Mouse (Mus musculus): Measurements from ENCODE around the gene Cript. TPM values are rescaled to one million over a fixed set of nuclear protein-coding genes. Genes with fewer than 3 reads are reported as not detected.

The Cript gene
- 10 to 100 TPM; 62.1 to 64.1 TPM for total RNA-seq (2021)
- long read RNA-seq, experiment 1, transcript Cript-201 (5 exons, 1,184 nt) = major isoform, 56 of 102 reads
- long read RNA-seq, experiment 1, partial matches to known transcripts = 11 of 102 reads
- long read RNA-seq, experiment 1, other reads (novel, unspliced or antisense) = 35 of 102 reads
- long read RNA-seq, experiment 2, transcript Cript-201 (5 exons, 1,184 nt) = major isoform, 41 of 61 reads
- long read RNA-seq, experiment 2, partial matches to known transcripts = 18 of 61 reads
- long read RNA-seq, experiment 2, other reads (novel, unspliced or antisense) = 1 of 61 reads

DNA sequence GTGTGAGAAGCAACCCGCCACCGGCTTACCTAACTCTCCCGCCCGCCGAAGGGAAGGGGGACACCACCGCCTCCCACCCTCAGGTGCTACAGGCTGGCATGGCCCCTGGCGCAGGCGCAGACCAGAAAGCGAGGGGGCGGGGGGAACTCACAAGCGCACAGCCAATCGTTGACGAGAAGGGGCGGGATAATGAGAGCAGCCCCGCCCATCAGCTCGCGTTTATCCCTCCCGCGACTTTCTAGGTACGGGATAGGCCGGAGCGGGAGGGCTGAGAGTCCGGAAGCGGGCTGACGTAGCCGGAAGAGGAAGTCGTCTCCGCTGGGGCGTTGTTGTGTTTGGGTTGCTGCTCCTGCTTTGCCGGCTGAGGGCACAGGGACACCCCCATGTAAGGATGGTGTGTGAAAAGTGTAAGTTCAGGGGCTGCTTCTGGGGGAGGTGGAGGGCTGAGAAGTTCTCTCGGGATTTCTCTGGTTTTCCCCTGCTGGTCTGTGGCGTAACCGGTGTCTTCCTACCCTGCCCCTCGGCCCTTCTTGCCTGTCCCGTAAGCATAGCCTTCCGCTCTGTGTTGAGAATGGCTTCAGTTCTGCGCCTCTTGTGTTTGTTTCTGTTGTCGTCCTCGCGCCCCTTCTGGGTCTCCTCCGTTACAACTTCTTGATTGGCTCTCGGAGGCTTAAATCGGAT lies at the start of gene Cript, which contains the start of gene Pigf:
Cript (plus strand) TSS at position 282 of the 681 bp plus-strand sequence.
Pigf (minus strand) TSS at position 138 of the 681 bp plus-strand sequence.
- peak within 1 kb of the TSS; percentile 78 for H3K4me3 ChIP-seq
- peak within 1 kb of the TSS; percentile 76 for H3K27ac ChIP-seq
- no peak; the same call in 1 of the 2 replicates for TF ChIP-seq CTCF (IDR thresholded peaks at IDR 0.05)
- peak; percentile 97 for DNase-seq (ENCODE audit: extremely low spot score in 1 of 2, low spot score in 2 of 2)
- intact Hi-C loops (cut with DNase I) = loop anchor here (2.0 kb wide), 1 partner anchor 63 kb away; the partner anchor contains the start of gene Rhoq

DNA sequence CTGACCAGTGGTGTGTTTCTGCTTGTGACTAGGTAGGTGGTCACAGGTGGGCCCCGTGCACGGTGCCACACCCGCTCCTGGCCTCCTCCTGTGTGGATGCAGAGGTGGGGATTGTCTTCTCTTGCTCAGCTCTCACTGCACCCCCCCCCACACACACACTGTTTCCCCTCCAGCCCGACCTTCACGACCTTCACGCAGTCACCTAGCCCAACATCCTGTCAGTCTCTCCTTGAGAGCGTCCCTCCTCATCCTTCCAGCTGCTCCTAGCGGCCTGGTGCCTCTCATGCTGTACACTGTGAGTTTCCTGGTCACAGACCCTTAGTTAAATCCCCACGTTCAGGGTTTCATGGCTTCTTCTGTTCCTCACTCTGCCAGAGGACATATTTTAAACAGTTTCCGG lies 49.0 kb upstream of the Cript start:
- Histone ChIP-seq H3K27ac (no peak overlapping the region), H3K4me3 (no peak overlapping the region)
- no peak for DNase-seq (ENCODE audit: extremely low spot score in 1 of 2, low spot score in 2 of 2)
- no peak for TF ChIP-seq CTCF (IDR thresholded peaks at IDR 0.05)
- intact Hi-C loops (cut with DNase I) = no loop called here

DNA sequence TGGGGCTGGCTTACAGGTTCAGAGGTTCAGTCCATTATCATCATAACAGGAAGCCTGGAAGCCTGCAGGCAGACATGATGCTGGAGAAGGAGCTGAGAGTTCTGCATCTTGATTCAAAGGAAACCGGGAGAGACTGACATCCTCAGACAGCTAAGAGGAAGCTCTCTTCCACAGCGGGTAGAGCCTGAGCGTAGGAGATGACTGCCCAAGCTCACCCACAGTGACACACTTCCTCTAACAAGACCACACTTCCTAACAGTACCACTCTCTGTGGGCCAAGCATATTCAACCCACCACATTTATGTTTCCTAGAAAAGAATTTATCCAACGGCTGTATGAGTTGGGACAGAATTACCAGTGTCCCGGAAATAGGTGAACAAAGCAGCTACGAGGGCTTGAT lies 46.9 kb upstream of the Cript start:
- peak overlapping the region; percentile 44; the same call in 1 of the 2 replicates for H3K27ac ChIP-seq
- intact Hi-C loops (cut with DNase I) = no loop called here
- DNase-seq (ENCODE audit: extremely low spot score in 1 of 2, low spot score in 2 of 2) = no peak
- no peak for TF ChIP-seq CTCF (IDR thresholded peaks at IDR 0.05)
- H3K4me3 ChIP-seq = no peak overlapping the region

DNA sequence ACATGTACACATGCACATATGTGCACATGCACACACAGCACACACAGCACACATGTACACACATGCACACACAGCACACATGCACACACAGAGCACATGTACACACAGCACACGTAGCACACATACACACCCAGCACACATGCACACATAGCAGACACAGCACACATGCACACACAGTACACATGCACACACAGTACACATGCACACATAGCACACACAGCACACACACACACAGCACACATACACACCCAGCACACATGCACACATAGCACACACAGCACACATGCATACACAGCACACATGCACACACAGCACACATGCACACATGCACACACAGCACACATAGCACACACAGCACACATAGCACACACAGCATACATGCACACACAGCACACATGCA lies 44.1 kb upstream of the Cript start:
- no peak for DNase-seq (ENCODE audit: extremely low spot score in 1 of 2, low spot score in 2 of 2)
- intact Hi-C loops (cut with DNase I) = no loop called here
- Histone ChIP-seq H3K27ac (no peak overlapping the region), H3K4me3 (no peak overlapping the region)
- no peak for TF ChIP-seq CTCF (IDR thresholded peaks at IDR 0.05)

DNA sequence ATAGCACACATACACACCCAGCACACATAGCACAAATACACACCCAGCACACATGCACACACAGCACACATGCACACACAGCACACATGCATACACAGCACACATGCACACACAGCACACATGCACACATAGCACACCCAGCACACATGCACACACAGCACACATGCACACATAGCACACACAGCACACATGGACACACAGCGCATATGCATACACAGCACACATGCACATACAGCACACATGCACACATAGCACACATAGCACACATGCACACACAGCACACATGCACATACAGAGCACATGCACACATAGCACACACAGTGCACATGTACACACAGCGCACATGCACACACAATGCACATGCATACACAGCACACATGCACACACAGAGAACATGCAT lies 43.6 kb upstream of the Cript start:
- Histone ChIP-seq H3K4me3 (no peak overlapping the region), H3K27ac (no peak overlapping the region)
- no peak for DNase-seq (ENCODE audit: extremely low spot score in 1 of 2, low spot score in 2 of 2)
- TF ChIP-seq CTCF (IDR thresholded peaks at IDR 0.05) = no peak
- intact Hi-C loops (cut with DNase I) = no loop called here

DNA sequence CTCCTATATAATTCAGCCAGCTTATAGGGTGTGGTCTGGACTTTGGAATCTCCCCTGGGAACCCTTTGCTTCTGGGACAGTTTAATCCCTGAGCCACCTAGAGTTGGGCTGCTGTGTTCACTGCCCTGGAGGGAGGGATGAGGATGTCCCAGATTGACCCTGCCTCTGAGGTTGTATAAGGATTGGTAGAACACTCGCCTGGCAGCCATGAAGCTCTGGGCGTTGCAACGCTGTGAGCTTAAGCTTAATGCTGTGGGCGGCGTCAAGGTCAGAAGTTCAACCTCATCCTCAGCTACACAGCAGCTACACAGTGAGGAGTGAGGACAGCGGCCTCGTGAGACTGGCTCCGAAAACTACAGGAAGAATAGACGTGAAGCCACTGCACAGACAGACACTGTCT lies 42.9 kb upstream of the Cript start:
- H3K4me3 ChIP-seq = no peak overlapping the region
- H3K27ac ChIP-seq = no peak overlapping the region
- DNase-seq (ENCODE audit: extremely low spot score in 1 of 2, low spot score in 2 of 2) = no peak
- intact Hi-C loops (cut with DNase I) = no loop called here
- no peak for TF ChIP-seq CTCF (IDR thresholded peaks at IDR 0.05)

DNA sequence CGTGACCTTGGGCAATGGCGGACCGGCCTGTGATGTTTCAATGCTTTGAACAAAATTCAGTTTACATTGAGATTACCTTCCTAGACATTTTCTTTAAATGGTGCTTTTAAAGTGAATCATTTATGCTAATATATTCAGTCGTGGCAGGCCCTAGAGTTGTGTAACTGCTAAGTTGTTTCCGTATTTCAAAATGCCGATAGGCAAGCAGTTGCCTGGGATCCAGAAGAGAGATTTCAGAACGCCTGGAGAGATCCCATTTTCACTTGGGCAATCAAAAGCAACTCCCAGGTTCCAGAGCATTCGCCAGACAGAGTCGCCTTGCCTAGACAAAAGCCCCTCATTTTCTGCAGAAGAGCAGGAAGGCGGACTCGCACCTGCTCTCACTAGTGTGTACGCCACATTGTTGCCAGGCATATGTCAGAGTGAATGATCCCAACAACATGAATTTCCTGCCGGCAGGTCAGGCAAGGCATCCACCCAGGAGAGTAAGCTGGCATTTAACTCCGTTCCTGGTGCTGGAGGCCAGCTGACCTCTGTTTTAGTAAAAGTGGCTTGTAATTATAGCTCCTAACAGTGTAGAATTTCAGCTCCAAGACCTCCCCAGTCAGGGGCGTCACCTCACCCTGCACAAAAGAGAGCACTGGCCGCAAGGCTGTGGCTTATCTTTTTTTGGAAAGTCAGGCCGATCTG lies 38.8 kb upstream of the Cript start:
- TF ChIP-seq CTCF (IDR thresholded peaks at IDR 0.05) = no peak
- Histone ChIP-seq H3K4me3 (no peak overlapping the region), H3K27ac (no peak overlapping the region)
- intact Hi-C loops (cut with DNase I) = no loop called here
- DNase-seq (ENCODE audit: extremely low spot score in 1 of 2, low spot score in 2 of 2) = no peak

DNA sequence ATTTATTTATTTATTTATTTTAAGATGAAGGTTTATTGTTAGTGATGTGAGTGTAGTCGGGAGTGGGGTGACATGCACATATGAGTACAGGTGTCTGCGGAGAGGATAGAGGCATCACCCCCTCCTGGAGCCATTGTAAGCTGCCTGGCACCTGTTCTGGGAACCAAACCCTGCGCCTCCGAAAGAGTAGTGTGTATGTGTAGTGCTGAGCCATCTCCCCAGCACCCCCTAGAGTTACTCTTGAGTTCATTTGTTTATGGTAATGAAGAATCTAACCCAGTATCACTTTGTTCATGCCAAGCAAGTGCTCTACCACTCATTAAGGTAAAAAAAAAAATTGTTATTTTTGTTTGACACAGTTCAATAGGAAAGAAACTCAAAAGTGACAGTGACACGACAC lies 37.2 kb upstream of the Cript start:
- peak; percentile 17 for TF ChIP-seq CTCF (IDR thresholded peaks at IDR 0.05)
- H3K27ac ChIP-seq = no peak overlapping the region
- DNase-seq (ENCODE audit: extremely low spot score in 1 of 2, low spot score in 2 of 2) = no peak
- no peak overlapping the region for H3K4me3 ChIP-seq
- intact Hi-C loops (cut with DNase I) = no loop called here

DNA sequence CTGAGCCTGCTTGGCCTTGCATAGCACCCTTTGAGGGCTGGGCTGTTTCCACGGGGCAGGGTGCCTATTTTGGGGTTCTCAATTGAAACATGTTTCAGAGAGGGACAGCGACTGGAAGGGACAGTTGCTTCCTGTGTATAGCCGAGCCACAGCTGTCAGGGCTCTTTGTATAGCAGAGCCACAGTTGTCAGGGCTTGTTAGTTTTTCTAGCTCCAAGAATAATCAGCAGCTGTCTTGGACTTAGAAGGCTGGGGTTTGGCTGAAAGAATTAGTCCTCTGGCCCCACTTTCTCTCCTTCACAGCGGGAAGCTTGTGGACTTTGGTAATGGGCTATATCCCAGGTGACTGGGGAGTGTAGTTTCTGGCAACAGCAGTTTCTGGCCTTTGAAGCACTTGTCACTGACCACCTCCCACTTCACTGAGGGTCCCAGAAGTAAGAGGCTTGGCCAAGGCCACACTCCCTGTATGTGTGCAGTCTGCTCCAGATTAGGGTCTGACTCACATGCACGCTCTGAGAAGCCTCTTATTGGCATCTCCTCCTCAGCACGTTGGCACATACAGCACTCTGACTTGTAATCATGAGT lies 36.7 kb upstream of the Cript start:
- Histone ChIP-seq H3K27ac (no peak overlapping the region), H3K4me3 (no peak overlapping the region)
- DNase-seq (ENCODE audit: extremely low spot score in 1 of 2, low spot score in 2 of 2) = no peak
- TF ChIP-seq CTCF (IDR thresholded peaks at IDR 0.05) = no peak
- intact Hi-C loops (cut with DNase I) = no loop called here

DNA sequence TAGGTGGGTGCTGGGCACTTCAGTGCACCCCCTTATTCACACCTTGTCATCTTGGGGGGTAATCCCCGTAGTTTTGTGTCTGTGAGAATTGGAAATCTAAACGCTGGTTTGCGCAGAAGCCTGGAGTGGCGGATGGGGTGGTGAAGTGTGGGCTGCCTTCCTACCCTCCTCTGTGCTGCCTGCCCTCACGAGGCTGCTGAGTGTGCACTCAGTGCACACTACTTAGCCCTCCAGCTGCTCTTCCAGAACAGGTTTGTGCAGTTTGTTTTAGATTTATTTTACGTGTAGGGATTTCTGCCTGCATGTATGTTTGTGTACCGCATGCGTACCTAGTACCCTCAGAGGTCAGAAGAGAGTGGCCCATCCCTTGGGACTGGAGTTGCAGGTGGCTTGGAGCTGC lies 34.0 kb upstream of the Cript start:
- no peak for DNase-seq (ENCODE audit: extremely low spot score in 1 of 2, low spot score in 2 of 2)
- intact Hi-C loops (cut with DNase I) = no loop called here
- Histone ChIP-seq H3K4me3 (no peak overlapping the region), H3K27ac (no peak overlapping the region)
- no peak for TF ChIP-seq CTCF (IDR thresholded peaks at IDR 0.05)

DNA sequence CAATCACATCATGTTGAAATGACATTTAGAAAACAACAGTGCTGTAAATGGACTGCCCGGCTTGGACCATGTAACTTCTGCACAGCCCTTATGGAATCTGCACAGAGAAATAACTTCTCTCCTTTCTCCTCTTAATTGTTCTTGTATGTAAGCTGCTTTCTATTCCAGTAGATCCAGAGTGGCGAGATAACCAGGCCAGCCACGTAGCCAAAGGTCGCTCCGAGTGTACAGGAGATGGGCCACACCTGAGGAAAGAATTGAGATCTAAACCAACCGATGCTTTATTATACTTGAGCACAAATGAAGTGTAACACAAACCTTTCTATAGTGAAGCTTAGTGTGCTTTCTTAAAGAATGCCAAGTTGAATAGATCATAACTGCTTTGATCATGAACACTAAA lies 28.0 kb upstream of the Cript start:
- H3K27ac ChIP-seq = no peak overlapping the region
- no peak for TF ChIP-seq CTCF (IDR thresholded peaks at IDR 0.05)
- intact Hi-C loops (cut with DNase I) = no loop called here
- no peak overlapping the region for H3K4me3 ChIP-seq
- no peak for DNase-seq (ENCODE audit: extremely low spot score in 1 of 2, low spot score in 2 of 2)

DNA sequence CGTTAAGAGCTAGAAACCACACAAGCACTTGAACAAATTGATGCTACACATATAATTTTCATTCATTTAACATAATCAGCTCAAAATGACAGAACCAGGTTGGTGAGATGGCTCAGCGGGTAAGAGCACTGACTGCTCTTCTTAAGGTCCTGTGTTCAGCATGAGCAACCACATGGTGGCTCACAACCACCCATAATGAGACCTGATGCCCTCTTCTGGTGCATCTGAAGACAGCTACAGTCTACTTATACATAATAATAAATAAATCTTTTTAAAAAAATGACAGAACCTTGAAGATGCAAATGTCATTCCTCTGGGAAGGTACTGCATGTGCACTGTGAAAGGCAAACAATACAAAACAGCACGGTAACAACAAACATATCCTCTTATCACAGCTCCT lies 16.4 kb upstream of the Cript start:
- H3K27ac ChIP-seq = no peak overlapping the region
- H3K4me3 ChIP-seq = no peak overlapping the region
- DNase-seq (ENCODE audit: extremely low spot score in 1 of 2, low spot score in 2 of 2) = no peak
- peak; percentile 25 for TF ChIP-seq CTCF (IDR thresholded peaks at IDR 0.05)
- intact Hi-C loops (cut with DNase I) = no loop called here
